Mouse (Mus musculus): ENCODE data around the gene Fam107b.
A peak's percentile ranks its signal among the peaks of the same experiment; 100 is the strongest.

Fam107b gene

DNA sequence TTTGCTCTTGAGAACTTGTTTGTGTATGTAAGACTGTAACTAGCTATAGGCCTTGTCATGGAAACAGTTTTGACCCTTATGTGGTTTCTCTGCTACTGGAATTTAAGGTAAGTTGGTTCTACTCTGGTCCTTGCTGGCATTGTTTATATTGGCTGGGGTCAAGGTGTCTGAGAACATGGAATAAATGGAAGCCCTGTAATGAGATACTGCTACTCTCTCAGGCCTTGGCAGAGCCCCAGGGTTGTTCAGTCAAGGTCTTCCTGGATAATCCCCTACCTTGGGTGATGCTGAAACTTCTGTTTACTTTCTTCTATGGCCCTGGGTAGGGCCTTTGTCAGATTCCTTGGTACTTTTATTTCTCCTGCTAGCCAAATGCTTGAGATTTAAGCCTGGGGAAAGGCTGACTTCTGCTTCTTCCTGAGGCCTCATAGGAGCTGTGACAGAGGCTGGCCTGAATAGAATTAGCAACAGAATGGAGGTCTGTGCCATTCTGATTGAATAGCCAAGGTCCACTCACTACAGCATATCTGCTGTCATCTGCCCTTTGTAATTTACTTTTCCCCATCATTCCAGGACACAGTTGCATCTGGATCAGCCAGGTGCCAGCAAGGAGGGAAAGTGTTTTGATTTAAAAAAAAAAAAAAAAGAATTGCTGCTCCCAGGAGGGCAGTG is 217.6 kb downstream of the Fam107b start:
- DNase-seq = no peak

DNA sequence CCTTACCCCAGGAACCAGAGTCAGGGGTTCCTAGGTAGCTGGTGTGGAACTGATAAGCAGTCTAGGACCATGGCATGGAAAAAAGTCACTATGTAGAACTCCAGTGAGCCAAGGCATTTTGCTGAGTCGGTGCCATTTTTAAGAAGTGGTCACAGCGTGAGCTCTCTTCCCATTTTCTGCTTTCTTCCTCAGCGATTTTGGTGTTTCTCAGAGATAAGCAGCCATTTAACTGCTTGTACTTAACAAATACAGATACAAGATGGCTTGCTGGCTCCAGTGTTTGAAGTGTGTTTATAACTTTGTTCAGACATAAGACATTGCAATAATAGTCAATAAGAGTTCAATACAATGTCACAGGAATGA is 218.1 kb downstream of the Fam107b start:
- DNase-seq = no peak

DNA sequence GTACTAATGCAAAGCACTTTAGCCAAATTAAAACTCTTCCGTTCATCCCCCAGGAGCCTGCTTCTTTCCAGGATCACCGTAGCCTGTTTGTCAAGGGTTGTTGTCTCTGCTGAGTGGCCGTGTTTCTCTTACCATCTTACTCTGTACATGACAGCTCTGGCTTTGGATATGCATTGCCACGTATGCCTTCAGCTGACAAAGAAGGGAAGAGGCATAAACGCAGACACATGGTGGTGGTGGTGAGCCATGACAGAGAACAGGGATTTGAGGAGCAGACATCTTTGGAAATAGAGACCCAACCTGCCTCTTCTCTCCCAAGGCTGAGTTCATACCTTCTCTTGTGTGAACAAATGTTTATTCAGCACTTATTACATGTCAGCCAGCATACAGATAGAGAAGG is 226.3 kb downstream of the Fam107b start:
- DNase-seq = no peak

- DNase-seq = peak; percentile 22
Measured at GRCm38 (mm10) chr2:3799767-3800554, 229.7 kb downstream of the Fam107b start.

GRCm38 (mm10) chr2:3800555-3800878 is 230.2 kb downstream of the Fam107b start:
- DNase-seq = no peak

DNA sequence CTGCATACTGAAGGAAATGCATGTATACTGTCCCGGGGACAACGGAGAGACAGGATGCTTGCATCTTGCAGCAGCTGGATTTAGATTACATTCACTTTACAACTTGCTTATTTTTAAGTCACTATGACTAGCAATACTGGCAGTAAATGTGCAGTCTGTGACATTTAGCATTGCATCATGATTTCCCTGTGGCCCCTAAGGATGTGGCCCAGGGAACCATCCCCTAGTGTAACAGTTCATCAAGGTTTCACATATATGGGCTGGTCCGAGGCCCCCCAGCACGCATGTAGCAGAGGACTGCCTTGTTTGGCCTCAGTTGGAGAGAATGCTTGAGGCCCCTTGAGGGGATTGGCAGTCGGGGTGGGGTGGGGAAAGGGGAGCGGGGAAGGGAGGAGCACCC is 235.5 kb downstream of the Fam107b start:
- DNase-seq = no peak

DNA sequence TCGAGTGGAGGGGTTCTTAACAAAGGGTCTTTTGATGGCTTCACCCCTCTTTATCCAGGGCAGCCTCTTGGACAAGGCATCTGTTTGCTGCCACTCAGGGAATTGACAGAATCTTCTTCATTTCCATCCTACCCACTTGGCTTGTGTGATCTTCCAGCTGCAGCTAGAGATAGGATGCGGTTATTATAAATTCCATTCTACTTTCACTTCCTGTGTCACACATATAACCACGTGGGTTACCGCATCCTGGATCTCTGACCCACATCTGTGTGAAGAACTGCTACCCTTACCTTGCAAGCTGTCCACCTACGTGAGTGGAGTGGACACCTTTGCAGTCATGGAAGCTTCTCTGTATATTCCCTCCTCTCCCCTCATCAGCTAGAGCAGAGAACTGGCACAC is 240.0 kb downstream of the Fam107b start:
- no peak for DNase-seq

DNA sequence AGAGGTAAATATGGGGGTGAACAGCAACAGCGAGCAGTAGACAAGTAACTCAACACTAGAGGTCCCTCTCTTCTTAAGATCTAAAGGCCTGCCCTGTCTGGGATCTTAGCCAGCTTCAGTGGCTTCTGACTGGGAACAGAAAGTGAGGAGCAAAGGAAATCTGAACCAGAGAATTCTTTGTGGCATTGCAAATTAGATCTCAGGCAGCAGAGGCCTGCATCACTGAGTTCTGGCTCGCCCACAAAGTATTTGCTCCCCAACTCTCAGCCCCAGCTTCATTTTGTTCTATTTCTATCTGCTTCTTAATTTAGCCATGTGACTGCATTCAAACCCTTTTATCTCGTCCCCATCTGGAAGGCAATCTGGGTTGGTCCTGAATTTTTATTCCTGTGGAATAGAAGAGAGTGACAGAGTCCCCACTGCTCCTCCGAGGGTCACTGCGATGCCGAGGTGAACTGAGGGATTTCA is 245.9 kb downstream of the Fam107b start:
- DNase-seq = peak; percentile 66

- no peak for DNase-seq
Measured at GRCm38 (mm10) chr2:3817626-3818025, 247.3 kb downstream of the Fam107b start.

GRCm38 (mm10) chr2:3822483-3823455 is 252.5 kb downstream of the Fam107b start:
- DNase-seq = no peak

Measured in cerebellum, adult 11-12 months (tissue).